Mouse (Mus musculus): ENCODE results near the gene Narfl. TPM values are rescaled to one million over a fixed set of nuclear protein-coding genes. Genes with fewer than 3 reads are reported as not detected.

Narfl gene
- polyA plus RNA-seq, 1 experiment from 2014 or later: 27.8 TPM

DNA sequence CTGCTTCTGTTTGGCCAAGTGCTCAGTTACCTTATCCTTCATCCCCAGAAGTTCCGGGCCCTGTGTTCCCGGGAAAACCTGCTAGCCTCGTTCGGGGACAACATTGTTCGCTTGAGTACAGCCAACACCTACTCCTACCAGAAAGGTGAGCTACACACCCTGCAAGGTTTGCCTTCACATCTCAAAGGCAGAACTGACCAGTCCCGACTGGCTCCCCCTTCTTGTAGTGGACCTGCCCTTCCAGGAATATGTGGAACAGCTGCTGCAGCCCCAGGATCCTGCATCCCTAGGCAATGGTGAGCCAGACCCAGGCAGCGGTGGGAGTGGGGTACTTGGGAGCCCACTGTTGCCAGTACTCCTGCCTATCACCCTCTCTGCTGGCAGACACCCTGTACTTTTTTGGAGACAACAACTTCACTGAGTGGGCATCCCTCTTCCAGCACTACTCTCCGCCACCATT is 56.0 kb downstream of the Narfl start:
- H3K4me1 ChIP-seq (replicated peaks; ENCODE audit: control insufficient read depth, insufficient read depth, low read length): peaks cover 44% of the 10 kb centered on the region
- no peaks in the 10 kb centered on the region for H3K9me3 ChIP-seq (ENCODE audit: control insufficient read depth, low read length)
- H3K27me3 ChIP-seq (ENCODE audit: control insufficient read depth, insufficient read depth, low read depth, low read length): no peaks in the 10 kb centered on the region
- H3K36me3 ChIP-seq (ENCODE audit: control insufficient read depth, insufficient read depth, low read length): peaks cover 14% of the 10 kb centered on the region
- H3K27ac ChIP-seq (ENCODE audit: low read length): peak overlapping the region; percentile 92
- H3K4me2 ChIP-seq (ENCODE audit: low read depth, low read length): peak overlapping the region; percentile 84
- peak overlapping the region; percentile 85 for H3K9ac ChIP-seq (ENCODE audit: low read length)
- no peak for ATAC-seq (ENCODE audit: low read depth)
- H3K4me3 ChIP-seq (ENCODE audit: low read length): peak overlapping the region; percentile 72
- WGBS: 32% methylated on average over 8 of the region's 8 CpGs

DNA sequence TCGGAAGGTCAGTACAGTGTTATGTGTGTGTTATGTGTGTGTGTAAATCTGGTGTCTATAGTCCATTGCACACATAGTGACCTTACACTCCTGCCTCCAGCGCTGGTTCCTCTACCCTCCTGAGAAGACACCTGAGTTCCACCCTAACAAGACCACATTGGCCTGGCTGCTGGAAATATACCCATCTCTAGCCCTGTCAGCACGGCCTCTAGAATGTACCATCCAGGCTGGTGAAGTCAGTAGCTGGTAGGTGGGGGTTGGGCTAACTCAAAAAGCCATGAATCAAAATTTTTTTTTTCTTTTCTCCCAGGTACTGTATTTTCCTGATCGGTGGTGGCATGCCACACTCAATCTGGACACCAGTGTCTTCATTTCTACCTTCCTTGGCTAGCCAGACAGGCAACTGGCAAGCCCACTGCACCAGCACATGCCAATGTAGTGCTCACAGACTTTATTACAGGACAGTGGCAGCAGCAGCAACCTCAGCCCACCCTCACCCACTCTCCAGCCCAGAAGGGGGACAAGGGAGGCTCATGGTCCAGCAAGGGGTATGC is 56.7 kb downstream of the Narfl start:
- no peak for ATAC-seq (ENCODE audit: low read depth)
- no peak overlapping the region for H3K9ac ChIP-seq (ENCODE audit: low read length)
- H3K9me3 ChIP-seq (ENCODE audit: control insufficient read depth, low read length): no peaks in the 10 kb centered on the region
- H3K4me2 ChIP-seq (ENCODE audit: low read depth, low read length): no peak overlapping the region
- no peak overlapping the region for H3K27ac ChIP-seq (ENCODE audit: low read length)
- peaks cover 45% of the 10 kb centered on the region for H3K4me1 ChIP-seq (replicated peaks; ENCODE audit: control insufficient read depth, insufficient read depth, low read length)
- H3K36me3 ChIP-seq (ENCODE audit: control insufficient read depth, insufficient read depth, low read length): peaks cover 14% of the 10 kb centered on the region
- H3K4me3 ChIP-seq (ENCODE audit: low read length): no peak overlapping the region
- 82% methylated on average over 4 of the region's 4 CpGs for WGBS
- H3K27me3 ChIP-seq (ENCODE audit: control insufficient read depth, insufficient read depth, low read depth, low read length): no peaks in the 10 kb centered on the region

DNA sequence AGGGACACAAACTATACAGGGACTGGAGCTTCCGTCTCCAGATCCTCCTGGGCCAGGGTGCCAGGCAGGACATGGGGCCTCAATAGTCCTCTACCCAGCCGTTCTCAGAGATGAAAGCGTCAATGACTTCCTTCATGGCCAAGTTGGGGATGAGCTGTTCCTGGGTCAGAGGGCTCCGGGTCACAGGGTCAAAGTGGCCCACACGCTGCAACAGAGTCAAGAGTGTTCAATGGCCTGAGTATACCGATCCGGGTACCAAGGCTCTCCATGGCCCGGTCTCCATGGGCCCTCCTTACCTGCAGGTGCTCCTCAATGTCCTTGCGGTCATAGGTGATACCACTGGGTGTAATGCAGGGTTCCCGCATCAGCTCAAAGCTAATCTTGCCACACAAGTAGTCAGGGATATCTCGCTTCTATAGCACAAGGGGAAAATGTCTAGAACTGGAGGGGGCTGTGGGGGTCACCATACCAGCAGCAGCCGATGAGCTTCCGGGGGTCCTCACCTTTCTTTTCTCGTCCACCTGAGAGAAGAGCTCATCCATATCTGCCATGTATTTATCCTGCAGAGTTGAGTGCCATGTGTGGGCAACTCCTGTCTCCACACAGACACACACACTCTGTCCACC is 57.3 kb downstream of the Narfl start:
- Histone ChIP-seq H3K36me3 (ENCODE audit: control insufficient read depth, insufficient read depth, low read length) (peaks cover 14% of the 10 kb centered on the region), H3K9ac (ENCODE audit: low read length) (no peak overlapping the region), H3K4me1 (replicated peaks; ENCODE audit: control insufficient read depth, insufficient read depth, low read length) (peaks cover 51% of the 10 kb centered on the region), H3K9me3 (ENCODE audit: control insufficient read depth, low read length) (no peaks in the 10 kb centered on the region), H3K27ac (ENCODE audit: low read length) (no peak overlapping the region), H3K4me3 (ENCODE audit: low read length) (peak overlapping the region; percentile 85; the same call in 1 of the 2 replicates), H3K4me2 (ENCODE audit: low read depth, low read length) (peak overlapping the region; percentile 91), H3K27me3 (ENCODE audit: control insufficient read depth, insufficient read depth, low read depth, low read length) (no peaks in the 10 kb centered on the region)
- 81% methylated on average over 14 of the region's 14 CpGs for WGBS
- no peak for ATAC-seq (ENCODE audit: low read depth)

DNA sequence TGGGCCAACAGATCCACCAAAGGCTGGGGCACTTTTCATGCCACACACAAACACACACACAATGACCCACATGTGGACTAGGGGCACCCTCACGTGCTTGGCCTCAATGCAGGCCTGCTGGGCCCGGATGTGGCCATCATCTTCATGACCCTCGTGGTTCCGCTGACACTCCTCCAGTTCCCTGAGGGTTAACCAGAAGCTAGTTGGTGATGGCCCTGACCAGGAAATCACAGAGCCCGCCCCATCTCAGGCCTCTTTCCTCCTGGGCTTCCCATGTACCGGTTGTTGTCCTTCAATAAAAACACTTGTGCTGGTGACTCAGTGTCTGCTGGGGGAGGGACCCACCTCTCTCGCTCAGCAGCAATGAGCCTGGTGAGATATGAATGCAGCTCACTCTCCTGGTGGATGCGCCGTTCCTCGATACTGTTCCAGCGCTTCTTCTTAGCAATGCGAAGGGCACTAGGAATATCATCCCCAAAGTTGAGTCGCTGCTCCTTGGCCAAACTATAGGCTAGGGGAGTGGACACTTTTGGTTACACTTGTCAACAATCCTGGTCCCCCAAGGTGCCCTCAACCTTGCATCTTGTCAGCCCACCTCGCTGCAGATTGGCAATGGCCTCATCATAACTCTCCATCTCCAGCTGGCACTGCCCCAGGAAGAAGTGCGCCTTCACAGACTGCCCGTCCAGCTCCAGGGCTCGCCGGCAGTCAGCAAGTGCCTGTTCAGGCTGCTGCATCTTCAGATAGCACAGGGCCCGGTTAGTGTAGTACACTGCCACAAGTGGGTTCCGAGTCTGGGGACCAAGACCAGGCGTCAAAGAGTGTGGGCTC is 58.1 kb downstream of the Narfl start:
- peak overlapping the region; percentile 85 for H3K4me3 ChIP-seq (ENCODE audit: low read length)
- ATAC-seq (ENCODE audit: low read depth): no peak
- peak overlapping the region; percentile 90 for H3K9ac ChIP-seq (ENCODE audit: low read length)
- WGBS: 46% methylated on average over 21 of the region's 21 CpGs
- peaks cover 14% of the 10 kb centered on the region for H3K36me3 ChIP-seq (ENCODE audit: control insufficient read depth, insufficient read depth, low read length)
- H3K9me3 ChIP-seq (ENCODE audit: control insufficient read depth, low read length): no peaks in the 10 kb centered on the region
- peak overlapping the region; percentile 91 for H3K4me2 ChIP-seq (ENCODE audit: low read depth, low read length)
- peaks cover 57% of the 10 kb centered on the region for H3K4me1 ChIP-seq (replicated peaks; ENCODE audit: control insufficient read depth, insufficient read depth, low read length)
- no peaks in the 10 kb centered on the region for H3K27me3 ChIP-seq (ENCODE audit: control insufficient read depth, insufficient read depth, low read depth, low read length)
- peak overlapping the region; percentile 89 for H3K27ac ChIP-seq (ENCODE audit: low read length)

DNA sequence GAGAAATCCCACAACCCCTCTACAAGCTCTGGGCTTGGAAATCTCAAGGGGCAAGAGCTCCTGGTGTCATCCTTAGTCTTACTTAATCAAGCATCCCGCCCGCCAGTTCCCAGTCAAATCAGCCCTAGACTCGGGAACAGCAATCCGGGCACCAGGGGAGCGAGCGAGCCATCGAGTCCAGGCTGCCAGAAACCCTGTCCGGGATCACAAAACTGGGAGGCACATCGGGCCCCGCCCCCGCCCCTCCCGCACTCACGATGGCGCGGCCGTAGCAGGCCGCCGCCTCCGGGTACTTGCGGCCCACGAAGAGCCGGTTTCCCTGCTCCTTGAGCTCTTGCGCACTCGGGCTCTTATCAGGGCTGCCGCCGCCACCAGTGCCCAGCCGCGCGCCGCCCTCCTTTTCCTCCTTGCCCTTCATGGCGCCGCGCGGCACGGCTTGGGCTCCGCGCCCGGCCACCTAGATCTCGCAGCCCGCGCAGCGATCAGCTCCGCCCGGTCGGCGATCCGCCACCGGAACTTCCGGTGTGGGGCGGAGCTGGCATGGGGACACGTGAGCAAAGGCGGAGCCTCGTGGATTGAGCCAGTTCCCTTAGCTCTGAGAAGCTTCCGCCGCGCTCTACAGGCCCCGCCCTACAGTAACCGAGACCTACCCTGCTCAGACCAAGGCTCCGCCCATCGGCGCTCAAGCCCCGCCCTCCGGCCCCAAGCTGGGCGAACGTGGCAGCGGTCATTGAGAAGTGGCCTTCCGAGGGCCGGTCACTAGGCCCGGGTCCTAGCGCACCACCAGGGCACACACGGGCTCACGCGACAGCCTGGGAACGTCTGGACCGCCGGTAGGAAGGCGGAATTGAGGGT is 59.1 kb downstream of the Narfl start:
- peaks cover 64% of the 10 kb centered on the region for H3K4me1 ChIP-seq (replicated peaks; ENCODE audit: control insufficient read depth, insufficient read depth, low read length)
- peak overlapping the region; percentile 91 for H3K4me2 ChIP-seq (ENCODE audit: low read depth, low read length)
- peak overlapping the region; percentile 85 for H3K4me3 ChIP-seq (ENCODE audit: low read length)
- H3K27me3 ChIP-seq (ENCODE audit: control insufficient read depth, insufficient read depth, low read depth, low read length): no peaks in the 10 kb centered on the region
- peaks cover 14% of the 10 kb centered on the region for H3K36me3 ChIP-seq (ENCODE audit: control insufficient read depth, insufficient read depth, low read length)
- peak overlapping the region; percentile 90 for H3K9ac ChIP-seq (ENCODE audit: low read length)
- WGBS: under 1% methylated on average over 75 of the region's 77 CpGs
- no peaks in the 10 kb centered on the region for H3K9me3 ChIP-seq (ENCODE audit: control insufficient read depth, low read length)
- peak; percentile 93 for ATAC-seq (ENCODE audit: low read depth)
- peak overlapping the region; percentile 93 for H3K27ac ChIP-seq (ENCODE audit: low read length)

Small RNAs within 50 kb of the gene (microRNA-seq; reads per million reads assigned to microRNA genes)
- gene Gm25083 (not detected), gene Mir3082 (not detected), gene Mir6966 (not detected)

Other genes starting within 250 kb of the Narfl start
- gene Sox8, start 203.1 kb upstream of the Narfl start, polyA plus RNA-seq (2015; fragmentation: Nextera tagmentation; extraction: Ambion mirVana): 0.50 and 0.52 TPM in 2 replicates
- gene Lmf1, start 194.7 kb upstream of the Narfl start, polyA plus RNA-seq (2015; fragmentation: Nextera tagmentation; extraction: Ambion mirVana): 26.9 TPM in 2 replicates
- gene Gng13, start 56.6 kb upstream of the Narfl start, polyA plus RNA-seq (2015; fragmentation: Nextera tagmentation; extraction: Ambion mirVana): 2.5 and 2.8 TPM in 2 replicates
- gene Chtf18, start 46.4 kb upstream of the Narfl start, polyA plus RNA-seq (2015; fragmentation: Nextera tagmentation; extraction: Ambion mirVana): 32.2 and 37.0 TPM in 2 replicates
- 25.0 and 26.6 TPM in 2 replicates for gene Rpusd1, start 46.1 kb upstream of the Narfl start, polyA plus RNA-seq (2015; fragmentation: Nextera tagmentation; extraction: Ambion mirVana)
- gene Mslnl, start 37.7 kb upstream of the Narfl start, polyA plus RNA-seq (2015; fragmentation: Nextera tagmentation; extraction: Ambion mirVana): 1.4 TPM in 2 replicates
- 42.8 and 68.0 TPM in 2 replicates for gene Msln, start 19.4 kb upstream of the Narfl start, polyA plus RNA-seq (2015; fragmentation: Nextera tagmentation; extraction: Ambion mirVana)
- gene Haghl, start 11.9 kb downstream of the Narfl start, polyA plus RNA-seq (2015; fragmentation: Nextera tagmentation; extraction: Ambion mirVana): 57.5 and 57.7 TPM in 2 replicates
- gene Ccdc78, start 12.8 kb downstream of the Narfl start, polyA plus RNA-seq (2015; fragmentation: Nextera tagmentation; extraction: Ambion mirVana): 2.1 and 4.5 TPM in 2 replicates
- gene Fam173a, start 19.1 kb downstream of the Narfl start, polyA plus RNA-seq (2015; fragmentation: Nextera tagmentation; extraction: Ambion mirVana): 115 and 125 TPM in 2 replicates
- gene AC134908.4, start 21.9 kb downstream of the Narfl start, polyA plus RNA-seq (2015; fragmentation: Nextera tagmentation; extraction: Ambion mirVana): not detected in 2 replicates
- gene Metrn, start 23.4 kb downstream of the Narfl start, polyA plus RNA-seq (2015; fragmentation: Nextera tagmentation; extraction: Ambion mirVana): 43.3 and 44.2 TPM in 2 replicates
- gene Fbxl16, start 35.3 kb downstream of the Narfl start, polyA plus RNA-seq (2015; fragmentation: Nextera tagmentation; extraction: Ambion mirVana): 1.1 and 1.2 TPM in 2 replicates
- 28.5 and 28.9 TPM in 2 replicates for gene Wdr24, start 49.9 kb downstream of the Narfl start, polyA plus RNA-seq (2015; fragmentation: Nextera tagmentation; extraction: Ambion mirVana)
- gene Jmjd8, start 55.1 kb downstream of the Narfl start, polyA plus RNA-seq (2015; fragmentation: Nextera tagmentation; extraction: Ambion mirVana): 55.4 and 57.2 TPM in 2 replicates
- gene Stub1, start 59.6 kb downstream of the Narfl start, polyA plus RNA-seq (2015; fragmentation: Nextera tagmentation; extraction: Ambion mirVana): 314 and 316 TPM in 2 replicates
- 0.68 and 1.5 TPM in 2 replicates for gene Rhbdl1, start 63.5 kb downstream of the Narfl start, polyA plus RNA-seq (2015; fragmentation: Nextera tagmentation; extraction: Ambion mirVana)
- gene Gm20683, start 68.0 kb downstream of the Narfl start, polyA plus RNA-seq (2015; fragmentation: Nextera tagmentation; extraction: Ambion mirVana): 1.9 and 2.3 TPM in 2 replicates
- 18.3 and 18.6 TPM in 2 replicates for gene Rhot2, start 71.1 kb downstream of the Narfl start, polyA plus RNA-seq (2015; fragmentation: Nextera tagmentation; extraction: Ambion mirVana)
- gene Wdr90, start 87.7 kb downstream of the Narfl start, polyA plus RNA-seq (2015; fragmentation: Nextera tagmentation; extraction: Ambion mirVana): 32.6 and 33.4 TPM in 2 replicates
- 20.6 and 21.6 TPM in 2 replicates for gene Mcrip2, start 95.0 kb downstream of the Narfl start, polyA plus RNA-seq (2015; fragmentation: Nextera tagmentation; extraction: Ambion mirVana)
- 54.2 and 58.4 TPM in 2 replicates for gene Mettl26, start 101.3 kb downstream of the Narfl start, polyA plus RNA-seq (2015; fragmentation: Nextera tagmentation; extraction: Ambion mirVana)
- gene Wfikkn1, start 107.1 kb downstream of the Narfl start, polyA plus RNA-seq (2015; fragmentation: Nextera tagmentation; extraction: Ambion mirVana): 0.43 and 0.50 TPM in 2 replicates
- gene Rab40c, start 146.0 kb downstream of the Narfl start, polyA plus RNA-seq (2015; fragmentation: Nextera tagmentation; extraction: Ambion mirVana): 23.4 and 26.5 TPM in 2 replicates
- 62.0 and 64.2 TPM in 2 replicates for gene Pigq, start 171.2 kb downstream of the Narfl start, polyA plus RNA-seq (2015; fragmentation: Nextera tagmentation; extraction: Ambion mirVana)
- 0.41 and 1.1 TPM in 2 replicates for gene Nhlrc4, start 171.2 kb downstream of the Narfl start, polyA plus RNA-seq (2015; fragmentation: Nextera tagmentation; extraction: Ambion mirVana)
- gene A930017K11Rik, start 178.8 kb downstream of the Narfl start, polyA plus RNA-seq (2015; fragmentation: Nextera tagmentation; extraction: Ambion mirVana): 0.08 and 0.16 TPM in 2 replicates
- 21.1 TPM in 2 replicates for gene Capn15, start 212.0 kb downstream of the Narfl start, polyA plus RNA-seq (2015; fragmentation: Nextera tagmentation; extraction: Ambion mirVana)